Mouse (Mus musculus) layer of hippocampus, adult 11-12 months (tissue): Measurements from ENCODE around the gene Sned1.
A peak's percentile ranks its signal among the peaks of the same experiment; 100 is the strongest.

Experiments
- DNase-seq: peaks from one replicate; pipeline ENCODE4 v3.0.0; 2022; ENCODE audit warnings: low spot score

The Sned1 gene

GRCm38 (mm10) chr1:93305581-93306337 is 70.1 kb downstream of the Sned1 start, which contains the start of gene Mterf4:
TSS of gene Mterf4 (minus strand) at chr1:93305915.
- peak; percentile 73 for DNase-seq

DNA sequence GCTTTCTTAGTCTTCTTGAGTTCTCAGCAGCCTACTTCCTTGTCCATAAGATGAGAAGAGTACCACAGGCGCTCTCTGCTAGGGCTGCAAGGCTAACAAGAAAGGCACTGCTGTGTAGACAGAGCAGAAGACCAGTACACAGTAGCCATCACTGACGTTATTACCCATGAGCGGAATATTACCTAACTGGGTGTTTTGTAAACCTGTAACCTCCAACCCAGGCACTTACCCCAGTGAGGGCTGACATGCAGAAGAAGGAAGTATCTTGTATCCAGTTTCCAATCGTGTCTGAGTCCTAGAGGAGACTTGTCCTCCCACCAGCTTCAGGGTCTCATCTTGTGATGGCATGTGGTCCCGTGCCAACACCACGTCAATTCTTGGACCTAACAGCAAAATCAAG is 88.3 kb downstream of the Sned1 start:
- DNase-seq: no peak

DNA sequence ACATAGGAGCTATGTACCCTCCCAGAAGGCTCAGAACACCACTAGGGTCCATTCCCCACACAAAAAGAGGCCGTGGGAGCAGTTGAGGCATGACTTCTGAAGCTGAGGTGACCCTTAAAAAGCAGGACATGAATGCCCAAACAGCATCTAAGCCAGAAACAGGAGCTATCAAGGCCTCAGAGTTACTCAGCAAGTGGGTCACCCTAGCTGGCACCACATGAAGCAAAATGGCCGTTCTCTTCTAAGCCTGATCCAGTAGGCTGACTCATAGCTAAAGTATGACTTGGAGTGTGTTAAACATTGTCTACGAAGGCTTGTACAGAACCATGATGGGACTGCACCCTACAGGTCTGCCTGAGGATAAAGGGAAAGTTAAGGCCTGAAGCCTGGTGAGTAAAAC is 90.8 kb downstream of the Sned1 start:
- no peak for DNase-seq

DNA sequence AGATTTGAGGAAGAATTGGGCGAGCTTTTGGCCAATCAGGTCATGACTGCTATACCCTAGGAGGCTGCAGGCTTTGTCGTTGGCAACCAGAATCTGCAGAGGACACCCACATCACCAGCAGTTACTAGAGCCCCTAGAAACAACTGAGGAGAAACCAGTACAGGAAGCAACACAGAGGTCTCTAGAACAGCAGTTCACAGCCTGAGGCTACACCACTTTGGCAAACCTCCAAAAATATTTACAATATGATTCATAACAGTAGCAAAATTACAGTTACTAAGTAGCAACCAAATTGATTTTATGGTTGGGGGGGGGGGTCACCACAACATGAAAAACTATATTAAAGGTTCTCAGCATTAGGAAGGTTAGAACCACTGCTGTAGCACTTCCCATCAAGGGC is 99.0 kb downstream of the Sned1 start:
- no peak for DNase-seq

DNA sequence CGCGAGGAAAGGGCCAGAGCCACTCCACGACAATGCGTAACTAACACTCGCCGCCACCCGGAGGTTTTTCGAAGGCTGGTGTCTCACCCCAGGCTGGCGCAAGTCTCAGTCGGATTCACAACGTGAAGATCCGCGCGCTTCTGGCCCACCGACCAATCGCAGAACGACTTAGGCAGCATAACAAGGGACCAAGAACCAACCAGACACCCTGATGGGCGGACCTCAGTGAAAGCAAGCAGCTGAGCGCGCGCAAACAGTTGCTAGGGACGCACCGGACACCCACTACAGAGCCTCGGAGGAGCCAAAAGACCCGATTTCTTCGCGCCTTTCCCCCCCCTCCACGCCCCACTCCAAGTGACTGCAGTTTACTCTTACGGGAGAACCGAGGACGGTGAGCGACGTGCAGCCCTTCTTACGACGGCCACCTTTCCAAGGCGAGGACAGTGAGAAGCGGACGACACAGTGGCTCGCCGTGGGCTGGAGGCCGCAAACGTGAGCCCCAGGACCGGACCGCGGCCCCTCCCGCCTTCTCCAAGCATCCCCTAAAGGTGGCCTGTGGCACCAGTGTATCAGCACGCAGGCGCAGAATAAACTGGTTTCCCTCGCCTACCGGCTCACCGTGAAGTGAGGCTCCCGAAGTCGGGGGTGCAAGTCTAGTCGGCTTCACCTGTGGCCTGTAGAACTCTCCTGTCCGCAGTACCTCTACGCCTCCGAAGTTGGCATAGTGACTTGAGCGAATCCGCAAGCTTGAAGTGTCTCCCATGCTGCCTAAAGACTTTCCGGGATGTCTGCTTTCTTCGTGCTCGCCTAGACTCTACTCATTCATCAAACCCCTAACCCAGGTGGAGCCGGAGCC is 107.2 kb downstream of the Sned1 start, which contains the start of the genes Ppp1r7 and Pask:
Ppp1r7 (plus strand) TSS at position 207 of the 856 bp plus-strand sequence.
Pask (minus strand) TSS at position 835 of the 856 bp plus-strand sequence.
- peak; percentile 96 for DNase-seq

DNA sequence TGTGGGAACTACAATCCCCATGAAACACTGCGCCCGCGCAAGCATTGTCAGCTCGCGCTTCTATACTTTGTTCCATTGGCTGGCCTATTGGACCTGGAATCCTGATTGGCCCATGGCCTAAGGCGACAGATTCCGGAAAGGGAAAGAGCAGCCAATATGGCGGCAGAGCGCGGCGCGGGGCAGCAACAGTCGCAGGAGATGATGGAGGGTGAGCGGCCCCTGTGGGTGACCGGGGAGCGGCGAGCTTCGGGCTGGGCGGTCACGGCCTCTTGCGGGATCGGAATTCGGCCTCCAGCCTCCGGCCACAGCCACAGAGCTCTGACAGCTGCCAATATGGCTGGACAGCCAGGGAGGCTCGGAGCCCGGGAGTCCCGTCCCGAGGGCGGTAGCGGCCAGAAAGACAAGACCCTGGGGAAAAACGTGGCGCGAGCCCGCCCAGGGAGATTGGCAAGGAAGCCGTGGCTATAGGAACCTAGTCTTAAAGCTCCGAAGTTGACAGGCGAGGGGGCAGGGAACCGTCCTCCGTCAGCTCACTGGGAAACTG is 107.9 kb downstream of the Sned1 start:
- peak; percentile 96 for DNase-seq

DNA sequence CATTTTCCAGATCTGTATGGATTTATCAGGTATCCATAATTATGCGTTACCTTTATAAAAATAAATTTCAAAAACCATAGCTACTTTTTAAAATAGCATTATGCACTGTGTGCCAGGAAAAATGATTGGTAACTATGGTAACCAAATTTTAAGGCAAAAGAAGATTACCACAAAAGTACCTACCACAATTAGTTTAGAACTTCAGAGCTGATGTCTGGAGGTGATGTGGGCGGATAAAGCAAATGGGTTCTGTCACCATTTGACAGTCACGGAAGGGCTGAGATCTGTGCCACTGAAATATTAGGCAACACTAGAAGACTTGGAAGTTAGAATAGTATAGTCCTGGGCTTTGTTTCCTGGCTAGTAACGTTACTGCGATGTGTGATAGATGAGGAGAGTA is 111.5 kb downstream of the Sned1 start:
- DNase-seq: no peak

DNA sequence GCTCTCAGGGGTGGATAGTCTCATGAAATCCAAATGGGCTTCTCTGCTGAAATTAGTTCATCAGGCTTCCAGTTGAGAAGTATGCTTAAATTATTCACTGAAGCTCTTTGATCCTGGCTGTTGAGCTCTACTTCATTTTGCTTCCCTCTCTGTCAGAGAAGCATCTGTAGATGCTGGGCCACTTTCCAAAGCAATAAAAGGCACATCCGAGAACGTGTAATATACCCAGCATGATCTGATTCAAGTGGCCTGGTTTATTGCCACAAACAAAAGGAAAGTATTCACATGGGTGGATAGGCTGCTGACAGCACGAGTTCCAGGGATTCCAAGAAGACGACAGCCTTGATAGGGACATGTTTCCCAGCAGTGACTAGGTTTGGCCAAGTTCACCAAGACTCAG is 114.1 kb downstream of the Sned1 start:
- no peak for DNase-seq
